Mouse (Mus musculus) kidney, embryonic 15.5 days (tissue): ENCODE data around the gene Rnf214. TPM values are rescaled to one million over a fixed set of nuclear protein-coding genes. Genes with fewer than 3 reads are reported as not detected.

ENCODE experiments used
- ATAC-seq: fragments of 200-750 bp; cut with Nextera tagmentation; replicated peaks from 2 replicates; pipeline ENCODE4 v1.8.0; 2017; ENCODE audit warnings: moderate TSS enrichment; ENCODE audit not compliant: low FRiP score
- H3K27ac ChIP-seq: fragments of 300-500 bp; sonication (generic); 2 replicates; pipeline ENCODE4 v1.5.1; 2015; ENCODE audit warnings: mild to moderate bottlenecking, inconsistent platforms
- H3K27me3 ChIP-seq: fragments of 300-500 bp; sonication (generic); 2 replicates; pipeline ENCODE4 v1.6.1; 2015; ENCODE audit warnings: inconsistent platforms
- H3K36me3 ChIP-seq: fragments of 300-500 bp; sonication (generic); 2 replicates; pipeline ENCODE4 v1.6.1; 2015; ENCODE audit warnings: inconsistent platforms
- H3K4me1 ChIP-seq: fragments of 300-500 bp; sonication (generic); 2 replicates; pipeline ENCODE4 v1.6.1; 2015; ENCODE audit warnings: inconsistent platforms
- H3K4me2 ChIP-seq: fragments of 300-500 bp; sonication (generic); 2 replicates; pipeline ENCODE4 v1.6.1; 2015; ENCODE audit warnings: moderate library complexity, mild to moderate bottlenecking, inconsistent platforms
- H3K4me3 ChIP-seq: fragments of 300-500 bp; sonication (generic); replicated peaks from 2 replicates; pipeline ENCODE4 v1.5.1; 2015; ENCODE audit warnings: mild to moderate bottlenecking, inconsistent platforms
- H3K9ac ChIP-seq: fragments of 300-500 bp; sonication (generic); 2 replicates; pipeline ENCODE4 v1.6.1; 2015; ENCODE audit warnings: mild to moderate bottlenecking, inconsistent platforms
- H3K9me3 ChIP-seq: fragments of 300-500 bp; sonication (generic); replicated peaks from 2 replicates; pipeline ENCODE4 v1.6.1; 2016; ENCODE audit warnings: inconsistent platforms
- WGBS: fragments of 180-500 bp; shearing (Covaris S2); methylation state at CpG from one replicate; pipeline ENCODE4 v1.1.7; 2015; ENCODE audit warnings: mixed read lengths; 5-methylcytosine and 5-hydroxymethylcytosine counted together
- polyA plus RNA-seq: library from polyadenylated mRNA; unstranded; fragments of >200 nt; fragmentation: Nextera tagmentation; extraction: Ambion mirVana; gene quantifications from 2 replicates; pipeline ENCODE4 v1.2.1, GENCODE M21; 2015

Rnf214 gene
- polyA plus RNA-seq = 57.4 and 62.3 TPM in 2 replicates

GRCm38 (mm10) chr9:45906355-45907077, at the start of gene Rnf214, which contains the start of gene Pcsk7:
Rnf214 (minus strand) TSS chr9:45906911.
Pcsk7 (plus strand) TSS chr9:45906497.
- peak; percentile 93 for ATAC-seq
- Histone ChIP-seq H3K9ac (peak within 1 kb of the TSS; percentile 94), H3K4me1 (peaks cover 22% of the 10 kb centered on the region), H3K27ac (peak within 1 kb of the TSS; percentile 98), H3K9me3 (no peaks in the 10 kb centered on the region), H3K27me3 (no peaks in the 10 kb centered on the region), H3K4me2 (peak within 1 kb of the TSS; percentile 88), H3K36me3 (peaks cover 50% of the 10 kb centered on the region), H3K4me3 (peak within 1 kb of the TSS; percentile 86)
- under 1% methylated on average over 78 of the region's 80 CpGs for whole genome bisulfite sequencing

GRCm38 (mm10) chr9:45955107-45955963, 48.6 kb upstream of the Rnf214 start, which contains the start of gene Sidt2:
Sidt2 (minus strand) TSS chr9:45955258.
- no peaks in the 10 kb centered on the region for H3K9me3 ChIP-seq
- peaks cover 22% of the 10 kb centered on the region for H3K36me3 ChIP-seq
- H3K4me1 ChIP-seq = peaks cover 27% of the 10 kb centered on the region
- H3K4me3 ChIP-seq = peak within 1 kb of the TSS; percentile 82
- H3K9ac ChIP-seq = peak within 1 kb of the TSS; percentile 87
- H3K27me3 ChIP-seq = no peaks in the 10 kb centered on the region
- WGBS = under 1% methylated on average over 48 of the region's 48 CpGs
- H3K27ac ChIP-seq = peak within 1 kb of the TSS; percentile 90
- ATAC-seq = peak; percentile 96
- H3K4me2 ChIP-seq = peak within 1 kb of the TSS; percentile 83

DNA sequence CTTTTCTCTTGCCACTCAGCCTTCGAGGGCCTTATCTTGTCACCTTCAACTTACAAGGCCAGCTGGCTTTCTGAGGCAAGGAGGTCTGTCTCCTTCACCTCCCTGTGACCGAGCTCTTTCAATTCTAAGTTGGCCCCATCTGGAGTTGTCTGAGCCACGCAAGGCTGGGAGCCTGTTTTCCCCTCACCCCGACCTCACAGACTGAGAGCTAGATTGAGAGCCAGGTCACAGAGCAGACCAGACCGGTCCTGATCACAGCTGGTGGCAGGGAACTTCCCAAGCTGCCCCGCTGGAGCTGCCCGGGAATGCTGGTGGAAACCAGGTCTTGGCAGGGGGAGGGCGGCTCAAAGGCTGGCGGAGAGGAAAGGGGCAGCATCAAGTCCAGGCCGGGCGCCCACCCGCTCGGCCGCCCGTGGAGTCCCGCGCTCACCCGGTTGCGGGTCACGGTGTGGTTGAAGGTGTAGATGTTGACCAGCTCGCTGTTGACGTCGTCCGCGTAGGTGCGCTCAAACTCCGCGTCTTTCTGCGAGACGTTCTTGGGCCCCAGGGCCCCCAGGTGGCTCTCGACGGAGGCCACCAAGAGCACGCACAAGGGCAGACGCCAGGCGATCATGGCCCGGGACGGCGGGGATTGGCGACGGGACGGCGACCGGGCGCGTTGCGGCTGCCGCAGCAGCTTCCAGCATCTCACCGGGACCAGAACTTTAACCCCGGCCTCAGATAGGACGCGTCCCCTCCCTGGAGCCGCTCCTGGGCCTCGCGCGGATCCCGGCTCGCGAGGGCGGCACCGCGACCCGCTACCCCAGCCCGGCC, 47.8 kb upstream of the Rnf214 start:
- no peaks in the 10 kb centered on the region for H3K27me3 ChIP-seq
- peak overlapping the region; percentile 87 for H3K9ac ChIP-seq
- H3K4me3 ChIP-seq = peak overlapping the region; percentile 82
- H3K36me3 ChIP-seq = peaks cover 29% of the 10 kb centered on the region
- peaks cover 27% of the 10 kb centered on the region for H3K4me1 ChIP-seq
- H3K27ac ChIP-seq = peak overlapping the region; percentile 90
- peak overlapping the region; percentile 83 for H3K4me2 ChIP-seq
- H3K9me3 ChIP-seq = no peaks in the 10 kb centered on the region
- ATAC-seq = peak; percentile 53
- WGBS = under 1% methylated on average over 63 of the region's 63 CpGs

- peak overlapping the region; percentile 87 for H3K9ac ChIP-seq
- peak overlapping the region; percentile 90 for H3K27ac ChIP-seq
- peaks cover 27% of the 10 kb centered on the region for H3K4me1 ChIP-seq
- peak overlapping the region; percentile 82 for H3K4me3 ChIP-seq
- peaks cover 37% of the 10 kb centered on the region for H3K36me3 ChIP-seq
- 42% methylated on average over 13 of the region's 13 CpGs for WGBS
- no peak for ATAC-seq
- no peaks in the 10 kb centered on the region for H3K27me3 ChIP-seq
- H3K4me2 ChIP-seq = peak overlapping the region; percentile 83
- H3K9me3 ChIP-seq = no peaks in the 10 kb centered on the region
Measured at GRCm38 (mm10) chr9:45953511-45954293, 47.0 kb upstream of the Rnf214 start.

GRCm38 (mm10) chr9:45952890-45953289, 46.2 kb upstream of the Rnf214 start:
- ATAC-seq = no peak
- Histone ChIP-seq H3K27me3 (no peaks in the 10 kb centered on the region), H3K9me3 (no peaks in the 10 kb centered on the region), H3K9ac (no peak overlapping the region), H3K4me3 (peak overlapping the region; percentile 82), H3K4me1 (peaks cover 23% of the 10 kb centered on the region), H3K27ac (no peak overlapping the region), H3K4me2 (peak overlapping the region; percentile 83; the same call in 1 of the 2 replicates), H3K36me3 (peaks cover 45% of the 10 kb centered on the region)
- WGBS = 86% methylated on average over 7 of the region's 7 CpGs

- Histone ChIP-seq H3K4me2 (no peak overlapping the region), H3K4me1 (peaks cover 23% of the 10 kb centered on the region), H3K27me3 (no peaks in the 10 kb centered on the region), H3K9ac (no peak overlapping the region), H3K36me3 (peaks cover 51% of the 10 kb centered on the region), H3K4me3 (no peak overlapping the region), H3K27ac (no peak overlapping the region), H3K9me3 (no peaks in the 10 kb centered on the region)
- WGBS = 91% methylated on average over 4 of the region's 4 CpGs
- no peak for ATAC-seq
Measured at GRCm38 (mm10) chr9:45952057-45952456, 45.3 kb upstream of the Rnf214 start.

GRCm38 (mm10) chr9:45946872-45947183, 40.1 kb upstream of the Rnf214 start:
- H3K27ac ChIP-seq = no peak overlapping the region
- ATAC-seq = no peak
- 80% methylated on average over 10 of the region's 10 CpGs for WGBS
- H3K36me3 ChIP-seq = peaks cover 93% of the 10 kb centered on the region
- no peaks in the 10 kb centered on the region for H3K4me1 ChIP-seq
- no peak overlapping the region for H3K4me2 ChIP-seq
- no peak overlapping the region for H3K4me3 ChIP-seq
- H3K9me3 ChIP-seq = no peaks in the 10 kb centered on the region
- no peak overlapping the region for H3K9ac ChIP-seq
- H3K27me3 ChIP-seq = no peaks in the 10 kb centered on the region

GRCm38 (mm10) chr9:45946182-45946871, 39.6 kb upstream of the Rnf214 start:
- H3K27ac ChIP-seq = no peak overlapping the region
- no peak overlapping the region for H3K9ac ChIP-seq
- no peak for ATAC-seq
- H3K4me2 ChIP-seq = no peak overlapping the region
- H3K9me3 ChIP-seq = no peaks in the 10 kb centered on the region
- H3K36me3 ChIP-seq = peaks cover 93% of the 10 kb centered on the region
- no peak overlapping the region for H3K4me3 ChIP-seq
- H3K27me3 ChIP-seq = no peaks in the 10 kb centered on the region
- WGBS = 87% methylated on average over 16 of the region's 16 CpGs
- H3K4me1 ChIP-seq = no peaks in the 10 kb centered on the region

DNA sequence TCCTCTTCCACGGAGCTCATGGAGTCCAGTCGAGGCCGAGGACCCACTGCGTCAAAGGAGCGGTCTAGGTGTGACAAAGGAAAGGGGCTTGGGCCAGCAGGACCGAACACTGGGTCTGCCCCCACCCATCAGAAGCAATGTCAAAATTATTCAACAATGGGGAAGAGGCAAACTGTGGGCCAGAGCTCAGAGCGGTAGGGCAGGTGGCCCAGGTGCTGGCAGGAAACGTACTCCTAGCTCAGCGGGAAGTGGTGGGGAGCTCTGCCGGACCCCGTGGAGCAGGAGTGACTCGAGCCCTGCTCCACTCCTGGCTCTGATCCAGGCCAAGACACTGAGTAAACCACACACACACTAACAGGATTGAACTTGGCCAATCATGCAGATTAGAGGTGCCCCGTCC, 39.0 kb upstream of the Rnf214 start:
- no peaks in the 10 kb centered on the region for H3K27me3 ChIP-seq
- H3K4me2 ChIP-seq = no peak overlapping the region
- H3K4me1 ChIP-seq = no peaks in the 10 kb centered on the region
- no peak overlapping the region for H3K27ac ChIP-seq
- H3K36me3 ChIP-seq = peaks cover 96% of the 10 kb centered on the region
- WGBS = 90% methylated on average over 13 of the region's 13 CpGs
- no peak overlapping the region for H3K4me3 ChIP-seq
- no peaks in the 10 kb centered on the region for H3K9me3 ChIP-seq
- no peak for ATAC-seq
- no peak overlapping the region for H3K9ac ChIP-seq

DNA sequence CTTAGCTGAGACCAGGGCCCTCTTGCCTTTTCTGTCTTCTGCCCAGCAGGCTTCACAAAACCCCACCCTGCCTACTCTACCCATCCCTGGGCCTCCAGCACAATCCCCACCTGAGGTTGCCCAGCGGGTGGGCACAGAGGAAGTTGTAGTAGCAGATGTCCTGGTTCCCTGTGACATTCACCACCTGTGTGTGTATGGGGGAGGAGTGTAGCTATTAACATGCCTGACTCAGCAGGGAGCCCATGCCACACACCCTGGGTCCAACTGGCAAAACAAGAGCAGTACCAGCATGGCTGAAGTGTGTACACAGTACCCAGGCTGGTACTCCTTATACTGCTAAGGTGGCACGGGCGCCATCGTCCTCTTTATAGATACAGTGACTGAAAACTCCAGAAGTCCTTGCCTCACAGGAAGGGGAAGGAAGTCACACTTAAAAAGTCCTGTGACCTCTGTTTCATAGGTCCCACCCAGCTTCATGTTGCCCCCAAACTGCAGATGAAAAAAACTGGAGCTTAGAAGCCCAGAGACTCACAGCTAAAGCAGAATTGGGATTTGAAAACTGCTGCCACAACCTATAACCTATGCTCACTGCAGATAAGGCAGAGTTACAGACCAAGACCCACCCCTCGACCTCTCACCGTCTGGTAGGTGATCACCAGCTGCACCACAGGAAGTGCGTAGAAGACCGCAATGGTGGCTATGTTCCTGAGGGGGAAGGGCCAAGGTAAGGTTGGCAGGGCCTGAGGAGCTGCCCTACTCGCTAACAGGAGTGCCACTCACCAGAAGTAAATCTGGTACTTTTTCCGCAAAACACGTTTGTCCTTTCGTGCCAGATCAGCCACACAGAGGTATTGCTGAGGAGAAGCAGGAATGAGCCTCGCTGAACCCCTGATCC, 38.0 kb upstream of the Rnf214 start:
- H3K9ac ChIP-seq = no peak overlapping the region
- no peak for ATAC-seq
- H3K4me1 ChIP-seq = no peaks in the 10 kb centered on the region
- H3K4me3 ChIP-seq = no peak overlapping the region
- 78% methylated on average over 13 of the region's 13 CpGs for WGBS
- H3K27ac ChIP-seq = no peak overlapping the region
- H3K36me3 ChIP-seq = peaks cover 89% of the 10 kb centered on the region
- no peak overlapping the region for H3K4me2 ChIP-seq
- no peaks in the 10 kb centered on the region for H3K9me3 ChIP-seq
- H3K27me3 ChIP-seq = no peaks in the 10 kb centered on the region
